In genomic region chr4:89427345-89428293, GRCm38 (mm10) we compare ENCODE assay signal across 9 mouse cellular contexts.
DNase-seq lines count a peak whose midpoint lies in the region; ATAC-seq lines count a peak whose summit lies in the region.
"Had no signal": no experiment of that assay in that cellular context is flagged by ENCODE, and none has a peak within 500 bp of the region (broad histone marks: within the 10 kb centered on the region; RNA-seq: fewer than 3 reads in every experiment).

No protein-coding gene starts in this region.

- DNase-seq in 3T3-L1 (ENCODE audit: low read depth, low spot score) (peak; percentile 99), R1 (ENCODE audit: low read depth, low spot score) (peak; percentile 10)
- peak; percentile 70 for DNase-seq in embryonic facial prominence, embryonic 14.5 days (ENCODE audit: low spot score)
- DNase-seq in layer of hippocampus, postnatal 14 days (ENCODE audit: low spot score in 2 of 2) = peak; percentile 16 to 37
- peak; percentile 22 for DNase-seq in neural tube, embryonic 10.5 days (ENCODE audit: extremely low spot score, low spot score)
- no peak for DNase-seq in thymus, adult 18-20 months

- no peak overlapping the region for H3K4me3 ChIP-seq in embryonic facial prominence, embryonic 14.5 days (ENCODE audit: low read depth, low read length)
- no peak overlapping the region for H3K4me3 ChIP-seq in hindbrain, embryonic 13.5 days
- H3K4me3 ChIP-seq: liver, embryonic 15.5 days had no signal

- ATAC-seq in embryonic facial prominence, embryonic 14.5 days (ENCODE audit: low read depth) = peak; percentile 68
- 0 out of 2 replicates have a peak, but pooled peaks have one; percentile 61 for ATAC-seq in hindbrain, embryonic 13.5 days (ENCODE audit: low FRiP score)
- ATAC-seq in erythroblast, adult 5-6 weeks (replicated peaks; ENCODE audit: low FRiP score, poor library complexity, severe bottlenecking) = no peak

- H3K4me1 ChIP-seq in embryonic facial prominence, embryonic 14.5 days (ENCODE audit: control insufficient read depth, insufficient read depth, low read length) = no peaks in the 10 kb centered on the region
- H3K4me1 ChIP-seq in hindbrain, embryonic 13.5 days (replicated peaks) = no peaks in the 10 kb centered on the region

- H3K27ac ChIP-seq in embryonic facial prominence, embryonic 14.5 days (replicated peaks; ENCODE audit: low read depth, low read length) = no peak overlapping the region
- H3K27ac ChIP-seq in hindbrain, embryonic 13.5 days = no peak overlapping the region
- H3K27ac ChIP-seq: liver, embryonic 15.5 days had no signal

- 45% methylated on average over 9 of the region's 9 CpGs for WGBS in embryonic facial prominence, embryonic 14.5 days
- 58% methylated on average over 9 of the region's 9 CpGs for WGBS in hindbrain, embryonic 13.5 days

- H3K9ac ChIP-seq in embryonic facial prominence, embryonic 14.5 days (ENCODE audit: low read depth, low read length) = no peak overlapping the region
- no peak overlapping the region for H3K9ac ChIP-seq in hindbrain, embryonic 13.5 days
- H3K9ac ChIP-seq: liver, embryonic 15.5 days had no signal

- H3K9me3 ChIP-seq in embryonic facial prominence, embryonic 14.5 days (ENCODE audit: control insufficient read depth, low read length) = no peaks in the 10 kb centered on the region
- no peaks in the 10 kb centered on the region for H3K9me3 ChIP-seq in hindbrain, embryonic 13.5 days
- H3K9me3 ChIP-seq: liver, embryonic 15.5 days had no signal

- H3K36me3 ChIP-seq in embryonic facial prominence, embryonic 14.5 days (ENCODE audit: control insufficient read depth, insufficient read depth, low read length) = no peaks in the 10 kb centered on the region
- no peaks in the 10 kb centered on the region for H3K36me3 ChIP-seq in hindbrain, embryonic 13.5 days
- H3K36me3 ChIP-seq: liver, embryonic 15.5 days had no signal

- no peak overlapping the region for H3K4me2 ChIP-seq in embryonic facial prominence, embryonic 14.5 days (ENCODE audit: low read depth, low read length)
- H3K4me2 ChIP-seq in hindbrain, embryonic 13.5 days = no peak overlapping the region
- H3K4me2 ChIP-seq: liver, embryonic 15.5 days had no signal

- no peaks in the 10 kb centered on the region for H3K27me3 ChIP-seq in embryonic facial prominence, embryonic 14.5 days (replicated peaks; ENCODE audit: control insufficient read depth, insufficient read depth, low read length)
- no peaks in the 10 kb centered on the region for H3K27me3 ChIP-seq in hindbrain, embryonic 13.5 days
- H3K27me3 ChIP-seq: liver, embryonic 15.5 days had no signal

Comparison
In these comparisons a context has a peak if more than half of its experiments do, and no peak if none do; other contexts are left out.
1. DNase-seq: peak in 3T3-L1 (single experiment), R1 (single experiment), embryonic facial prominence, embryonic 14.5 days (single experiment), layer of hippocampus, postnatal 14 days (2 of 2) and neural tube, embryonic 10.5 days (single experiment); none in thymus, adult 18-20 months (0 of 2).